In the genomic region with DNA sequence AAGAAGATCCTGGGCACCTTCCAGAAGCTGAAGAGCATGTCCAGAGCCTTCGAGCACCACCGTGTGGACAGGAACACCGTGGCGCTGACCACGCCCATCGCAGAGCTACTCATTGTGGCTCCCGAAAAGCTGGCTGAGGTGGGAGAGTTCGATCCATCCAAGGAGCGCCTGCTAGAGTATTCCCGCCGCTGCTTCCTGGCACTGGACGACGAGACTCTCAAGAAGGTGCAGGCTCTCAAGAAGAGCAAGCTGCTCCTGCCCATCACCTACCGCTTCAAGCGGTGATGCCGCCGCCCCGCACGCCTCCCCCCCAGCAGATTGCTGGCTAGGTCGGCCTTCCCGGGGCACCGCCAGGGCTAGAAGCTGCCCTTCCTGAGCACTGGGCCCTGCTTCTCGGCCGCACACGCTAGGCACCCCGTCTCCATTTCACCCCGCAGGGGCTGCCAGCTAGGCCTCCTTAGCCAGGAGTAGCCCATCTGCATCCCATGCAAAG, we compare ENCODE assay signal across 8 mouse cellular contexts. TPM values are rescaled to one million over a fixed set of nuclear protein-coding genes. Genes with fewer than 3 reads are reported as not detected.
DNase-seq lines count a peak whose midpoint lies in the region; ATAC-seq and TF ChIP-seq lines count a peak whose summit lies in the region.

No protein-coding gene starts in this region.

- H3K27me3 ChIP-seq in forebrain, embryonic 14.5 days (replicated peaks; ENCODE audit: control insufficient read depth, insufficient read depth, low read length): peaks cover 27% of the 10 kb centered on the region

- DNase-seq in MN1 (ENCODE audit: low spot score): peak; percentile 90
- peak; percentile 93 for DNase-seq in cerebellum, adult 11-12 months
- peak; percentile 87 for DNase-seq in forebrain, embryonic 14.5 days (ENCODE audit: low spot score)
- DNase-seq in heart, postnatal 10 days: peak; percentile 85 to 86
- peak; percentile 66 to 72 for DNase-seq in layer of hippocampus, adult 2 months (ENCODE audit: low spot score in 2 of 2)
- DNase-seq in lung, postnatal 10 days: peak; percentile 92
- DNase-seq in ovary, postnatal 36 days (ENCODE audit: low spot score): peak; percentile 81
- peak; percentile 51 to 64 for DNase-seq in thymus, postnatal 10 days (ENCODE audit: low spot score in 2 of 2)

- 2% methylated on average over 27 of the region's 27 CpGs for WGBS in forebrain, embryonic 14.5 days

- no peak for ATAC-seq in forebrain, embryonic 14.5 days

- H3K4me2 ChIP-seq in forebrain, embryonic 14.5 days (ENCODE audit: low read length): peak overlapping the region; percentile 73

- intact Hi-C loops in heart, postnatal 10 days (cut with DNase I): loop anchor here (2.0 to 5.0 kb wide), 3 partner anchors 45 to 248 kb away; a partner anchor contains a TSS

- H3K27ac ChIP-seq in forebrain, embryonic 14.5 days (ENCODE audit: low read depth, low read length): peak overlapping the region; percentile 98
- H3K27ac ChIP-seq in layer of hippocampus, adult 2 months: peak overlapping the region; percentile 100

- H3K4me1 ChIP-seq in forebrain, embryonic 14.5 days (ENCODE audit: control insufficient read depth, insufficient read depth, low read length): peaks cover 24% of the 10 kb centered on the region

- TF ChIP-seq CTCF in layer of hippocampus, adult 2 months (conservative IDR thresholded peaks at IDR 0.05): peak; percentile 75

- no peaks in the 10 kb centered on the region for H3K36me3 ChIP-seq in forebrain, embryonic 14.5 days (ENCODE audit: control insufficient read depth, insufficient read depth, low read length)

- H3K9ac ChIP-seq in forebrain, embryonic 14.5 days (ENCODE audit: low read length): peak overlapping the region; percentile 93

- H3K4me3 ChIP-seq in forebrain, embryonic 14.5 days (ENCODE audit: low read depth, low read length): peak overlapping the region; percentile 77
- H3K4me3 ChIP-seq in layer of hippocampus, adult 2 months: peak overlapping the region; percentile 79

- no peaks in the 10 kb centered on the region for H3K9me3 ChIP-seq in forebrain, embryonic 14.5 days (replicated peaks; ENCODE audit: control insufficient read depth, low read length)

RNA-seq across cellular contexts. Expression of a gene that starts 1.7 kb away (rescaled TPM):
- 124 and 133 TPM in 2 replicates for polyA plus RNA-seq in forebrain, embryonic 14.5 days (2014; fragmentation: Nextera tagmentation; extraction: Ambion mirVana)
- total RNA-seq in heart, postnatal 10 days (2021): 100 to 1,000 TPM; 102 to 109 TPM
- 100 to 1,000 TPM; 185 to 192 TPM for total RNA-seq in layer of hippocampus, adult 2 months (2021)

RNA-seq across cellular contexts. Expression of a gene that starts 8.9 kb away (rescaled TPM):
- 54.5 and 64.9 TPM in 2 replicates for polyA plus RNA-seq in forebrain, embryonic 14.5 days (2014; fragmentation: Nextera tagmentation; extraction: Ambion mirVana)
- 10 to 100 TPM; 10.6 to 12.6 TPM for total RNA-seq in heart, postnatal 10 days (2021)
- 10 to 100 TPM; 34.1 to 35.7 TPM for total RNA-seq in layer of hippocampus, adult 2 months (2021)

RNA-seq across cellular contexts. Expression of a gene that starts 19.8 kb away (rescaled TPM):
- 71.3 and 89.0 TPM in 2 replicates for polyA plus RNA-seq in forebrain, embryonic 14.5 days (2014; fragmentation: Nextera tagmentation; extraction: Ambion mirVana)
- total RNA-seq in heart, postnatal 10 days (2021): 100 to 1,000 TPM; 194 to 209 TPM
- 100 to 1,000 TPM; 540 to 559 TPM for total RNA-seq in layer of hippocampus, adult 2 months (2021)

RNA-seq across cellular contexts. Expression of a gene that starts 22.0 kb away (rescaled TPM):
- polyA plus RNA-seq in forebrain, embryonic 14.5 days (2014; fragmentation: Nextera tagmentation; extraction: Ambion mirVana): 6.2 and 6.3 TPM in 2 replicates
- 1 to 10 TPM; 5.9 to 7.3 TPM for total RNA-seq in heart, postnatal 10 days (2021)
- total RNA-seq in layer of hippocampus, adult 2 months (2021): 1 to 10 TPM; 7.3 to 7.8 TPM

RNA-seq across cellular contexts. Expression of a gene that starts 26.4 kb away (rescaled TPM):
- not detected in 2 replicates for polyA plus RNA-seq in forebrain, embryonic 14.5 days (2014; fragmentation: Nextera tagmentation; extraction: Ambion mirVana)
- not detected for total RNA-seq in heart, postnatal 10 days (2021)
- total RNA-seq in layer of hippocampus, adult 2 months (2021): not detected
